Mouse (Mus musculus): ENCODE data around the gene Nudt4.

The Nudt4 gene

DNA sequence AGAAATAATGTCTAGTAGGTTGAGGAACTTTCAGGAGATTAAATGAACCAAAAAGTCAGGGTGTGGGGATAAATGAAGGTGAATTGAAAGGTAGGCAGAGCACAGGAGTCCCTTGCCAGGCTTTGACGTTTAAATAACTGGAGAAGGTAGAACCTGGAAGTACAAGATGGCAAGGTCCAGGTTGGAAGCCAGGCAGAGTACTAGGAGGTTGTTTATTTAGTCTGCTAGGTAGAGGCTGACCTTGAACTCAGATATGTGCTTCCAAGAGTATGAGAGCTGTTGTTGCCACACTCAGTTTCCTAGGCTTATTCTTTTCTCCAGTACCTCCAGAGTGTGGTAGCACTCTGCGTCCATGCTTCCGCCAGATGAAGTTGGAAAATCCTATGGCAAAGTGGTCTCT, 24.1 kb downstream of the Nudt4 start:
- no peak for DNase-seq (ENCODE audit: low read depth in 2 of 2, low spot score in 2 of 2)

DNA sequence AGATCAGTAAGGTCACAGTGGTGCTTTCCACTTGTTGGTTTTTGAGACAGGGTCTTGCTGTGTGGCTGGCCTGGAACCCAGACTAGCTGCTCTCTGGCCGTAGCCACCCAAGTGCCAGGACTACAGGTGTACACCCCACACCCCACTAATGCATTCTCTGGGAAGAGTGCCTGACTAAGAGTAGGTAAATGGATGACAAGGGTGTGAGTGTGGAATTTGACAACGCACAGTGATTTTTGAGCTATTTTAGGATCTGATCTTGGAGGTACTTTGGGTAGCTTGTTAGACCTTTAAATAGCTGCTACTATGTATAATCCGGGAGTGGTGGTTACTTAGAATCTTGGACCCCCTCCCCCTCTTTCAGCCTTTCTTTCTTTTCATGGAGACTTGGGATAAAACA, 24.7 kb downstream of the Nudt4 start:
- no peak for DNase-seq (ENCODE audit: low read depth in 2 of 2, low spot score in 2 of 2)

DNA sequence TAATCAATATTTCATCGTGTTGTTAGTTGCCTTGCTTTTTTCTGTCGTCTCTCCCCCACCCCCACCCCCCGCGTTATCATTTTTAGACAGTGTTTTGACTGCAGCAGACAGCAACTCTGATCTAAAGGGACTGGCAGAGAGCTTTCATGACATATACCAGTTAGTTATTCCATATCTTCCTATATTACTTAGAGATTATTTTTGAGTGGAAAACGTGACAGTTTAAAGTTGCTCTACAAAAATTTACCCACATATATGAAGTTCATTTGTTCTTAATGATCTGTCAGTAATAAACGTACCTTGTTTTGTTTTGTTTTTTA, 27.8 kb downstream of the Nudt4 start:
- no peak for DNase-seq (ENCODE audit: low read depth in 2 of 2, low spot score in 2 of 2)

GRCm38 (mm10) chr10:95535399-95536221, 28.3 kb downstream of the Nudt4 start:
- no peak for DNase-seq (ENCODE audit: low read depth in 2 of 2, low spot score in 2 of 2)

GRCm38 (mm10) chr10:95533382-95533781, 30.6 kb downstream of the Nudt4 start:
- DNase-seq (ENCODE audit: low read depth in 2 of 2, low spot score in 2 of 2) = no peak

GRCm38 (mm10) chr10:95532916-95533315, 31.0 kb downstream of the Nudt4 start:
- no peak for DNase-seq (ENCODE audit: low read depth in 2 of 2, low spot score in 2 of 2)

DNA sequence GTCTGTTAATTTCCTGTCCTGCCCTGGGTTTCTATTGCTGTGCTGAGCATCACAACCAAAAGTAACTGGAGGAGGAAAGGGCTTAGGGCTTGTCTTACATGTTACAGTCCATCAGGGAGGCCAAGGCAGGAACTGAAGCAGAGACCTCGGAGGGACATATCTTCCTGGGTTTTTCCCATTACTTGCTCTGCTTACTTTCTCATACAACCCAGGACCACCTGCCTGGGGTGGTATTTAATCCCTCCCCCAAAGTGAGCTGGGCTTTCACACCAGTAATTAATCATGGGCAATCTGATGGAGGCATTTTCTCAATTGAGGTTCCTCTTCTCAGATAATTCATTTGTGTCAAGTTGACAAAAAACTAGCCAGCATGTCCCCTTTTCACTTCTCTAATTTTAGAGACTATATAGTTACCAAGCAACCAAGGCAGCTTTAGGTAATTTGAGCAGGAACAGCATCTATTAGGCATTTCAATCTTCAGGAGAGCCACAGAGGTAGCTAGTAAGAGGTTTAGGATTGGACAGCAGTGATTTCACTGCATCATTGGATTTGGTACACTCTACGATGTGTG, 33.3 kb downstream of the Nudt4 start:
- no peak for DNase-seq (ENCODE audit: low read depth in 2 of 2, low spot score in 2 of 2)

GRCm38 (mm10) chr10:95526495-95527122, 37.3 kb downstream of the Nudt4 start:
- no peak for DNase-seq (ENCODE audit: low read depth in 2 of 2, low spot score in 2 of 2)

- no peak for DNase-seq (ENCODE audit: low read depth in 2 of 2, low spot score in 2 of 2)
These were observed 38.1 kb downstream of the Nudt4 start for GRCm38 (mm10) chr10:95525871-95526270.

DNA sequence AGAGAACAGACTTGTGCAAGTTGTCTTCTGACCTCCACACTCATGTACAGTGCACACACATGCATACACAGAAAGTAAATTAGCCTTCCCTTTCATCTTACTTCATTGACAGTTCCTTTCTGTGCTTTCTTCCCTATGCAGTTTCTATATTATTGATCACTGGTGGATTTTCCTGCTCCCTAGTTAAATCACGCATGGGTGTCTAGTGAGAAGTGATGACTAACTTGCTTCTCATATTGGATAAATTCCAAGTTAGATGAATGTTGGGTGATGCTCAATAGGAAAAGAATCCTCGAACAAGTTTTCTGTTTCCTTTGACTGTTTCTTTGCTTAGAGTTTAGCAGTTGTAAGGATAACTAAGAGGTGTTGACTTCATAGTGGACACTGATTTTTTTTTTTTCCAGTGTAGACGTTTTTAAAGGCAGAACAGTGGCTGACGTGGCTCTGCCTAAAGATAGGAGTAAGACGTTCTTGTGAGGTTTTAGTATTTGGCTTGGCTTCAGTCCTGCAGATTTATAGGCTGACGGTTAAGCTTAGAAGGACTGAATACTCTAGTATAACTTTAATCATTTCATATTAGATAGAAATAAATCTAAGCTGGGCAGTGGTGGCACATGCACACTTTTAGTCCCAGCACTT, 38.8 kb downstream of the Nudt4 start:
- DNase-seq (ENCODE audit: low read depth in 2 of 2, low spot score in 2 of 2) = no peak

DNA sequence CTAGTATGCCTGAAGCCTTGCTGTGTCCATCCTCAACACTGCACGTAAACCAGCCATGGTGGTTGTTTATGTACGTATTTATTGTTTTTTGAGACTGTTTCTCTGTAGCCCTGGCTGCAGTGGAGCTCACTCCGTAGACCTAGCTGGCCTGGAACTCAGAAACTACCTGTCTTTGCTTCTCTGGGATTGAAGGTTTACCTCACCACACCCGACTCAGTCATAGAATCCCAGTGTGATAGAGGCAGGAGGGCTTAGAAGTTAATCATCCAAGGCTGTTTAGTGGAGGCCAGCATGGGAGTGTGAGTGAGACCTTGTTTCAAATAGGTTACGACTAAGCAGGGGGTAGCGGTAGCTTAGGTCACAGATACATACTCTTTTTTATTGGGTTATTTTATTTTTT, 46.3 kb downstream of the Nudt4 start:
- no peak for DNase-seq (ENCODE audit: low read depth in 2 of 2, low spot score in 2 of 2)

- peak in 1 of 2 experiments; percentile 19 for DNase-seq (ENCODE audit: low read depth in 2 of 2, low spot score in 2 of 2)
These were observed 48.5 kb downstream of the Nudt4 start for GRCm38 (mm10) chr10:95515293-95515931.

- DNase-seq (ENCODE audit: low read depth in 2 of 2, low spot score in 2 of 2) = peak; percentile 95 to 98
These were observed 49.2 kb downstream of the Nudt4 start, which contains the start of gene Ube2n for GRCm38 (mm10) chr10:95514656-95515292. TSS of gene Ube2n (plus strand) at chr10:95515145.

DNA sequence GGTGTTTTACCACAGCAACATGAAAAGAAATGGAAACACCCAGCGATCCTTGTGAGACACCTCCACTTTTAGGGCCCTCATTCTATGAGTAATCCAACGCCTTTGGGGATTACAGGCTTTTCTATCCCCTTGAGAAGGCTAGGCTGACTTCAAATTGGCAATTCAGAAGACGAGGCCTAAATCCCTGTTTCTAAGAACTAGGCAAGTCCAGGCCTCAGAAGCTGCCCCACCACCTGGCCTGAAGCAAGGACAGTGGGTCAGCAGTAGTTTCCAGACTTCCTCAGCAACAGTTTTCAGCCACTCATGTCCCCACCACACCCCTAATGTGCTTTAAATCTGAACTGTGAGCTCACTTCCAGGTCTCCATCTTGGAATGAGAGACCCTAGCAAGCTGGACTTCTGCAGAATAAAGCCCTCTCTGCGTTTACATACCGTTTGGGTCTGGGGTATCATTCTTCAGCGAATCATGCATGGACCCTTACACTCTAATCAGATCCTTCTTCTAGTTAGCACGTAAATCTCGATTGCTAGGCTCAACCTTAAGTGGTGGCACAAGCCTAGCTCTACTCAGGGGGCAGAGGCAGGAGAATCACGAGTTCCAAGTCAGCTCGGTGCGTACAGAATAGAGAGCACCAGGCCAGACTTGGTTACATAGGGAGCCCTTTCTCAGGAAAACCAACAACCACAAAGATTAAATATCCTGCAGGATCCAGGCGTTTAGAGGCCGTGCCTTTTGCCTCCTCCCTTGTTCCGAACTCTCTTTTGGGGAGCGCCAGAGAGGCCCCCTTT, 50.0 kb downstream of the Nudt4 start:
- DNase-seq (ENCODE audit: low read depth in 2 of 2, low spot score in 2 of 2) = no peak

DNA sequence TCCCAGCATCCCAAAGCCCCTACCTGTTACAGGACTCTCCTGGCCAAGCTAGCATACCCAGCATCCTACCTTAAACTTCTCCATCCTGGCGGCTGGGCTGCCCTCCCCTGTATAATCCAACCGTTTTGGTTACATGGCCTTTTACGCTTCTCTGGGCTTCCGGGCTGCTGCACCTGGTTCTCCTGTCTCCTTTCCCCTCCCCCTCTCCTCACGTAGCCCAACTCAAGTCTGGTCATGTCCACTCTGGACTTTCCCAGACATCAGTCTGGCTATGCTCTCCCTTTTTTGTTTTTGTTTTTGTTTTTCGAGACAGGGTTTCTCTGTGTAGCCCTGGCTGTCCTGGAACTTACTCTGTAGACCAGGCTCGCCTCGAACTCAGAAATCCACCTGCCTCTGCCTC, 51.3 kb downstream of the Nudt4 start:
- DNase-seq (ENCODE audit: low read depth in 2 of 2, low spot score in 2 of 2) = no peak

GRCm38 (mm10) chr10:95509263-95509662, 54.7 kb downstream of the Nudt4 start:
- no peak for DNase-seq (ENCODE audit: low read depth in 2 of 2, low spot score in 2 of 2)

- no peak for DNase-seq (ENCODE audit: low read depth in 2 of 2, low spot score in 2 of 2)
These were observed 55.2 kb downstream of the Nudt4 start for GRCm38 (mm10) chr10:95508793-95509192.

DNA sequence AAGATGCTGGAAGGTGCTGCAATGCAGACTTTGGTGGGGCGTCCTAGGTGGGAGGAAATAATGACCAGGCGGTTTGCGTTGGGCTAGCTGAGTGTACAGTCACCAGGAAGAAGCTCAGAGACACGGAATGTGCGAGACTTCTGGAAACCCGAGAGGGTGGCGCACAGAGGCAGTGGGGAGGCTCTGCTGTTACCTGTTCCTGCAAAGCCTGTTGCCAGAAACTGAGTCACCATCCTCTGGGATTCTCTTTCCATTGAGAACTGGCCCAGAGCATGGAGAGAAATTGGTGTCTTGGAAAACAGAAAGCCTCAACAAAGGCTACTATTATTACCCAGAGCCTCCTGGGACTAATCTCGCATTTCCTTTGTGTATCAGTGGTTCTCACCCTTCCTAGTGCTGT, 55.8 kb downstream of the Nudt4 start:
- no peak for DNase-seq (ENCODE audit: low read depth in 2 of 2, low spot score in 2 of 2)

DNA sequence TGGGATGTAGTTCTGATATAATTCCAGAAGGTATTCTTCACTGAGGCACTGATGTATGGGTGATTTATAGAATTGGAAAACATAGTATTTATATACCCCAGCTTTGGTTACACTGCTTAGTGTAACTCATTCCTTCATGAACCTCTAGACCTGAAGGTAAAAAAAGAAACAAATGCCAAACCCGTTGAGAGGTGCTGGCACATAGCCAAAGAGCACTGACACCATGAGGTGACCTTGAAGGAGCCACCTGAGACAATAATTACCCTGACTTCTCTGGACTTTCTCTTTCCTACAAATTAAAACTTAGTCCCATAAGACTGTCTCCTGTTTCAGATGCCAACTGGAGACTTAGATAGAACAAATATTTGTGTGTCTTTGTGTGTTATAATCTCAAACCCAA, 59.6 kb downstream of the Nudt4 start:
- DNase-seq (ENCODE audit: low read depth in 2 of 2, low spot score in 2 of 2) = no peak
